Mouse (Mus musculus): ENCODE data around the gene Shld1. TPM values are rescaled to one million over a fixed set of nuclear protein-coding genes. Genes with fewer than 3 reads are reported as not detected.

Gene Shld1
- total RNA-seq, 2 experiments from 2014 or later: 6.8 to 8.2 TPM

GRCm38 (mm10) chr2:132793441-132794203 is 106.9 kb downstream of the Shld1 start:
- DNase-seq (ENCODE audit: low spot score): no peak

GRCm38 (mm10) chr2:132794204-132794586 is 107.5 kb downstream of the Shld1 start:
- DNase-seq (ENCODE audit: low spot score): no peak

Other genes with a start within 250 kb of the Shld1 start
- 100 to 1,000 TPM; 220 to 252 TPM for gene Gpcpd1, start 99.2 kb upstream of the Shld1 start, total RNA-seq (2021)
- gene Chgb, start 94.3 kb downstream of the Shld1 start, total RNA-seq (2021): under 1 TPM; 0.09 to 0.14 TPM
- 1 to 10 TPM; 5.1 to 6.8 TPM for gene Trmt6, start 129.1 kb downstream of the Shld1 start, total RNA-seq (2021)
- gene Mcm8, start 129.2 kb downstream of the Shld1 start, total RNA-seq (2021): 1 to 10 TPM; 1.6 to 1.8 TPM
- 10 to 100 TPM; 13.4 to 15.8 TPM for gene Crls1, start 159.7 kb downstream of the Shld1 start, total RNA-seq (2021)
- gene Lrrn4, start 194.0 kb downstream of the Shld1 start, total RNA-seq (2021): not detected